Mouse (Mus musculus): ENCODE data around the gene Icam2. TPM values are rescaled to one million over a fixed set of nuclear protein-coding genes. Genes with fewer than 3 reads are reported as not detected.

Gene Icam2
- polyA plus RNA-seq, 1 experiment from 2014 or later = 13.4 TPM

DNA sequence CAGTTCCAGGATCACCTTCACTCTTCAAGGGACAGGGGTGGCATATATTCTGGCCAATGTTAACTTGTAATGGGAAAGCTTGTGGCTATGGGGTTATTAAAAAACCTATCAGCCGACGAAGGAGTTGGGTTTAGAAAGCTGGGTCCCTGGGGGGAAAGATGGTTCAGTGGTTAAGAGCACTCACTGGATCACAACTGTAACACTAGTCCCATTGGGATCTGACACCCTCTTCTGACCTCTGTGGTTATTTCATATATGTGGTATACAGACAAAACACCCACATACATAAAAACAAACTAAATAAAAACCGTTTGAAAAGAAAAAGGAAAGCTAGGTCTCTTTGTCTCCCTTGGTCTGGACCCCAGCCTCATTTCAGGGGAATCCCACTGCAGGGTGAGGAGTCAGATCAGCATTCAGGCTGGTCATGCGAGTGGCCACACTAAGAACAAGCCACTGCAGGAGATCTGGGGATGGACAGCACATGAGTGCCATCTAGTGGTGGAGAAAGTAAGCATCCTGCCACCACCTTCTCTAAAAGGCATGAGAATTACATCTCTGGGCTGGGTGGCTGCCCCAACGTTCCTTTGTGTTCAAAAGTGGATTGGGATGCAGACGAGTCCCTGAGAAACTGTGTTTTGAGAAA lies 3.8 kb upstream of the Icam2 start:
- Histone ChIP-seq H3K27me3 (no peaks in the 10 kb centered on the region), H3K4me2 (no peak overlapping the region), H3K4me3 (replicated peaks) (no peak overlapping the region), H3K27ac (replicated peaks) (peak overlapping the region; percentile 55; the same call in 1 of the 2 replicates), H3K4me1 (replicated peaks) (peaks cover 54% of the 10 kb centered on the region), H3K36me3 (replicated peaks) (peaks cover 11% of the 10 kb centered on the region; the same call in 1 of the 2 replicates), H3K9ac (no peak overlapping the region), H3K9me3 (replicated peaks) (no peaks in the 10 kb centered on the region)
- no peak for ATAC-seq (ENCODE audit: insufficient read depth)
- WGBS (ENCODE audit: insufficient replicate concordance) = 32% methylated on average over 6 of the region's 6 CpGs

DNA sequence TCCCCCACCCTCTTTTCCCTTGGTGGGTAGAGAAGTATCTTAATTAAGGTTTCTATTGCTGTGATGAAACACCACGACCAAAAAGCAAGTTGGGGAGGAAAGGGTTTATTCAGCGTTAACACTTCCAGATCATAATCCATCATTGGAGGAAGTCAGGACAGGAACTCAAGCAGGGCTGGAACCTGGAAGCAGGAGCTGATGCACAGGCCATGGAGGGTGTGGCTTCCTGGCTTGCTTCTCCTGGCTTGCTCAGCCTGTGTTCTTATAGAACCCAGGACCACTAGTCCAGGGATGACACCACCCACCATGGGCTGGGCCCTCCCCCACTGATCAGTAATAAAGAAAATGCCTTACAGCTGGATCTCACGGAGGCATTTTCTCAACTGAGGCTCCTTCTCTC lies 2.9 kb upstream of the Icam2 start:
- H3K36me3 ChIP-seq (replicated peaks) = peaks cover 9% of the 10 kb centered on the region; the same call in 1 of the 2 replicates
- peaks cover 61% of the 10 kb centered on the region for H3K4me1 ChIP-seq (replicated peaks)
- WGBS (ENCODE audit: insufficient replicate concordance) = 40% methylated on average over 3 of the region's 3 CpGs
- no peak overlapping the region for H3K4me3 ChIP-seq (replicated peaks)
- no peak overlapping the region for H3K9ac ChIP-seq
- H3K27ac ChIP-seq (replicated peaks) = no peak overlapping the region
- no peak overlapping the region for H3K4me2 ChIP-seq
- no peaks in the 10 kb centered on the region for H3K9me3 ChIP-seq (replicated peaks)
- no peak for ATAC-seq (ENCODE audit: insufficient read depth)
- H3K27me3 ChIP-seq = no peaks in the 10 kb centered on the region

DNA sequence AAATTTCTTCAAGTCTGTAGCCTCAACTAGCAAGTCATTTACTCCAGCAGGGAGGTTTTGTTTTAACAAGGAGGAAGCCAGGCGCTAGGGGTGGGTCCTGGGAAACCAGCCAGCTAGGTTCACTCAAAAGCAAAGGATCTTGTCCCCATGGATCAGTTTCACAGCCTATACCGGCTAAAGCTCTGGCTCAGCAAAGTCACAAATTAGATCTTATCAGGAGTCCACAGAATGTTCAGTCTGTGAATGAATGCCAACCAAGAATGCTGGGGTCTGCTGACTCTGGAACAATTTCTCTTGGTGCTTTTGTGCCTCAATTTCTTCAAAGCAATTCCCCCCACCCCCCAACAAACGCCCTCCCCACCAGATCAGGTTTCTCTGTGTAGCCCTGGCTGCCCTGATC lies 1.7 kb upstream of the Icam2 start:
- 25% methylated on average over 3 of the region's 3 CpGs for WGBS (ENCODE audit: insufficient replicate concordance)
- H3K9ac ChIP-seq = no peak overlapping the region
- H3K4me2 ChIP-seq = no peak overlapping the region
- 0 out of 2 replicates have a peak, but pooled peaks cover 5% of the 10 kb centered on the region for H3K36me3 ChIP-seq (replicated peaks)
- H3K4me1 ChIP-seq (replicated peaks) = peaks cover 61% of the 10 kb centered on the region
- no peak overlapping the region for H3K27ac ChIP-seq (replicated peaks)
- no peak overlapping the region for H3K4me3 ChIP-seq (replicated peaks)
- no peaks in the 10 kb centered on the region for H3K9me3 ChIP-seq (replicated peaks)
- ATAC-seq (ENCODE audit: insufficient read depth) = no peak
- H3K27me3 ChIP-seq = no peaks in the 10 kb centered on the region

DNA sequence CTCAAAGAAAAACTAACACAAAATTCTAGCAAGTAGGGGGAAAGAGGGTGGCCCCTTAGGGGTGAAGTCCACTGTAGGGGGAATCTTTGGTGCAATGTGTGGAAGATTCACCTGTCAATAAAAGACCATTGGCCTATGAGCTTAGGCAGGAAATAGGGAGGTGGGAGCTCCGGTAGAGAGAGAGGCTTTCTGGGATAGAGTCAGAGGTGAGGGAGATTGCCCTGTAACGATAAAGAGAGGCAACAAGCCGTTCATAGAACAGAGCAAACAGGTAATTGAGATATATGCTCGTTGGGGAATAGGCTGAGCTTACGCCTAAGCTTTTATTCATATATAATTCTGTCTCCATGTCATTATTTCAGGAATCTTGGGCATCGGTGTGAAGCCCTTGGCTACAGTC lies 855 bp downstream of the Icam2 start:
- ATAC-seq (ENCODE audit: insufficient read depth) = no peak
- Histone ChIP-seq H3K27ac (replicated peaks) (peak overlapping the region; percentile 39; the same call in 1 of the 2 replicates), H3K27me3 (no peaks in the 10 kb centered on the region), H3K4me2 (peak overlapping the region; percentile 31; the same call in 1 of the 2 replicates), H3K4me1 (replicated peaks) (peaks cover 48% of the 10 kb centered on the region), H3K9me3 (replicated peaks) (no peaks in the 10 kb centered on the region), H3K9ac (no peak overlapping the region), H3K36me3 (replicated peaks) (no peaks in the 10 kb centered on the region), H3K4me3 (replicated peaks) (0 out of 2 replicates have a peak overlapping the region, but pooled peaks have one; percentile 8)
- WGBS (ENCODE audit: insufficient replicate concordance) = 35% methylated on average over 6 of the region's 6 CpGs

DNA sequence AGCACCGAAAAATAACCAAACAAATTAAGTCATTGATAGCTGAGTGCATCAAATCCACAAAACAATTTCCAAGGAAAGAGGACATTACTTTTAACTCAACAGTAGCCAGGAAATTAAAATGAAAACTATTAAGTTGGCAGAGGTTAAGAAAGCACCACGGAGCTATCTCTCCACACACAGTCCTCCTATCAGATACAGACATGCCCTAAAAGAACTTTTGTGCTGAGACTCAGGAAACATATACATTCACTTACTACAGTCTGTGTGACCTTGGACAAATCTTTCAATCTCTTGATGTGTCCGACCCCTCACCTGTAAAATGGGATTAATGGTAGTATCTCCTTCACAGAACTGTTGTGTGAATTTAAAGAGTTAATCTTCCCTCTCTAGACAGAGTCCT lies 1.5 kb downstream of the Icam2 start:
- Histone ChIP-seq H3K9me3 (replicated peaks) (no peaks in the 10 kb centered on the region), H3K27me3 (no peaks in the 10 kb centered on the region), H3K36me3 (replicated peaks) (no peaks in the 10 kb centered on the region), H3K4me3 (replicated peaks) (no peak overlapping the region), H3K27ac (replicated peaks) (no peak overlapping the region), H3K9ac (no peak overlapping the region), H3K4me1 (replicated peaks) (peaks cover 48% of the 10 kb centered on the region), H3K4me2 (no peak overlapping the region; the same call in 1 of the 2 replicates)
- no peak for ATAC-seq (ENCODE audit: insufficient read depth)
- 31% methylated on average over 3 of the region's 3 CpGs for WGBS (ENCODE audit: insufficient replicate concordance)

DNA sequence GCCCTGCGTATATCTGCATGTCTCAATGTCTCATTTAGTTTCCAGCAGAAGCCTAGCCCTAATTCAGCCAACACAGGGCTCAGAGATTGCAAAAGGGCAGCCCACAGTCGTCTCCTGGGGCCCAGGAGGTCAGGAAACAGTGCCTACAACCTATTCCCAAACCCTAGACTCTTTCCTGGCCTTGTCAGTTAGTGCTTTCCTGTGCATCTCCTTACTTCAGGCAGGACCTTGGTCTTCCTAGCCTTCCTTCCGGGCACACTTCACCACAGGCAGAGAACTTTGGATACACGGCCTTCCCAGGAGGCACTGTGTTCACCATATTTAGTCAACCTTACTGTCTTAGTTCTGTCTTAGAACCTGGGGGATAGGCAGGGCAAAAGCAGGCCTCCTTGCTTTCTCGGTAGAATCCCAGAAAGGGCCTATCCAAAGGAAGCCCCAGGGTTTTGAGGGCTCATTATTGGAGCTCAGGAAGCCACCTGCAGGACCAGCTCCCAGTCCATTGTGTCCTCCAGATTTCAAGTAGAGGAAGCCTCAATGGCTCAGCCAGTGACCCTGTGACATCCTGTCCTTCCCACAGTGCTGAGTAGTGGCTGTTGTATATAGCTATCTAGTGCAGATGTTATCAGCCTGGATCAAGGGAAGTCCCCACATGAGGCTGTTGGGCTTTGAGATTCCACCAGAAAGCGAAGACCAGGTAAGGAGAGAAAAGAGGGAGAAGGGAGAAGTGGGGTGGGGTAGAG lies 4.7 kb downstream of the Icam2 start:
- no peaks in the 10 kb centered on the region for H3K27me3 ChIP-seq

DNA sequence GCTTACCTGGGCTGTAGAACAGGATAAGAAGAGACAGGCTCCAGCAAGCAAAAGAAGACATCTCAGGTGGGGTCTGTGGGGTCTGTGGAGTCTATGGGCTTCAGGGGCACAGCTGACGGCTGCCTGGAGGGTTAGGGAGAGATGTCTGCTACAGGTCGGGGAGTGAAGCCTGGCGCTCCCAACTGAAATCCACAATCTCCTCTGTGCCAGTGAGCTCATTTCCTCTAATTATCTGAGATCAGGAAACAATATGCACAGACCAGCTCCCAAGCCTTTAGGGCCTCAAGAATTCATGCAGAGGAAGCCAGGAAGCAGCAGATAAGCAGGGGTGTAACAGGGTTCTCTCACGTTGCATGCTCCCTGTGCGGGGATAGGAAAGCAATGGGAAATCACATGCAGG lies 5.5 kb downstream of the Icam2 start:
- ATAC-seq (ENCODE audit: insufficient read depth) = peak; percentile 50; the same call in 1 of the 2 replicates
- no peak overlapping the region; the same call in 1 of the 2 replicates for H3K4me2 ChIP-seq
- WGBS (ENCODE audit: insufficient replicate concordance) = 13% methylated on average over 5 of the region's 5 CpGs
- H3K36me3 ChIP-seq (replicated peaks) = no peaks in the 10 kb centered on the region
- H3K9me3 ChIP-seq (replicated peaks) = no peaks in the 10 kb centered on the region
- H3K9ac ChIP-seq = no peak overlapping the region
- no peaks in the 10 kb centered on the region for H3K27me3 ChIP-seq
- no peak overlapping the region; the same call in 1 of the 2 replicates for H3K27ac ChIP-seq (replicated peaks)
- peaks cover 33% of the 10 kb centered on the region for H3K4me1 ChIP-seq (replicated peaks)
- H3K4me3 ChIP-seq (replicated peaks) = no peak overlapping the region

More for the DNA sequence above, 4.7 kb downstream of the Icam2 start:
- Histone ChIP-seq H3K4me2 (no peak overlapping the region), H3K4me3 (replicated peaks) (no peak overlapping the region), H3K9ac (no peak overlapping the region), H3K36me3 (replicated peaks) (no peaks in the 10 kb centered on the region), H3K9me3 (replicated peaks) (no peaks in the 10 kb centered on the region), H3K27ac (replicated peaks) (peak overlapping the region; percentile 46; the same call in 1 of the 2 replicates), H3K4me1 (replicated peaks) (peaks cover 41% of the 10 kb centered on the region)
- no peak for ATAC-seq (ENCODE audit: insufficient read depth)
- 34% methylated on average over 6 of the region's 6 CpGs for WGBS (ENCODE audit: insufficient replicate concordance)

DNA sequence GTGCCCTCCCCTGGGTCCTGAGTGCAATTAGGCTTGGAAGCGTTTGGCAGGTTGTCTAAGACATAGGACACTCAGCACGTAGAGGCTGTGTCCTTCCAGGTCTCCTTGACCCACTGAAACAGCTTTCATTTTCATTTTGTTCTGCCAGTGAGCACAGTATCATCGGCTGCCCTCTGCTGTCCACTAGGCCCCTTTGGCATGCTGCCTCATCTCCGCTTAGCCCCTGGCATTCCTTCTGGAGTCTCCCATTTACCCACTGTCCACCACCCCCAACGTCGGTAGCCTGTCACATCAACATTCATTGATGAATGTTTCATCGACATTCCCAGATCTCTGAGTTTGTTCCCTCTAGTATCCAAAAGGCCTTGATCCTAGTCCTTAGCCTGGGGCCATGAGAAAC lies 6.0 kb downstream of the Icam2 start:
- 46% methylated on average over 7 of the region's 7 CpGs for WGBS (ENCODE audit: insufficient replicate concordance)
- Histone ChIP-seq H3K27ac (replicated peaks) (0 out of 2 replicates have a peak overlapping the region, but pooled peaks have one; percentile 34), H3K36me3 (replicated peaks) (no peaks in the 10 kb centered on the region), H3K4me3 (replicated peaks) (peak overlapping the region; percentile 17), H3K4me1 (replicated peaks) (peaks cover 28% of the 10 kb centered on the region), H3K9me3 (replicated peaks) (no peaks in the 10 kb centered on the region), H3K9ac (no peak overlapping the region), H3K4me2 (peak overlapping the region; percentile 23; the same call in 1 of the 2 replicates), H3K27me3 (no peaks in the 10 kb centered on the region)
- ATAC-seq (ENCODE audit: insufficient read depth) = no peak

DNA sequence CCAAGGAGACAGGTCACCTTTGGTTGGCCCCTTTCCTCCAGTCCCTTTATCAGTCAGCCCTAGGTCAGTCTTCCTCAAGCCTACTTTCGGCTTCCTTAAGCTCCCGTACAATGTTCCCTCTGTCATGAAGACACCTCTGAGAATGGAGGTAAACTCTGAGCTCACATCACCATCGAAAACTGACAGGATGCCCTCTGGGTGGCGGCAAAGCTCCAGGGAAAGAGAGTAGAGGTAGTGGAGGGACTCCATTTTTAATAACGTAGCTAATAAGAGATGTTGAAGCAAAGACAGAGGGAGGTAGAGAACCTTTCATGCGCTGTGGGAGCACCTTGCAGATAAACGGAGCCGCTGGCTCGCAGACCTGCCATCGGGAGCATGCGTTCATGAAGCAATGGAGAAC lies 6.9 kb downstream of the Icam2 start:
- no peaks in the 10 kb centered on the region for H3K27me3 ChIP-seq
- H3K36me3 ChIP-seq (replicated peaks) = no peaks in the 10 kb centered on the region
- H3K9ac ChIP-seq = no peak overlapping the region
- no peak for ATAC-seq (ENCODE audit: insufficient read depth)
- peaks cover 20% of the 10 kb centered on the region for H3K4me1 ChIP-seq (replicated peaks)
- peak overlapping the region; percentile 23; the same call in 1 of the 2 replicates for H3K4me2 ChIP-seq
- H3K9me3 ChIP-seq (replicated peaks) = no peaks in the 10 kb centered on the region
- 65% methylated on average over 11 of the region's 11 CpGs for WGBS (ENCODE audit: insufficient replicate concordance)
- no peak overlapping the region for H3K27ac ChIP-seq (replicated peaks)
- no peak overlapping the region for H3K4me3 ChIP-seq (replicated peaks)

DNA sequence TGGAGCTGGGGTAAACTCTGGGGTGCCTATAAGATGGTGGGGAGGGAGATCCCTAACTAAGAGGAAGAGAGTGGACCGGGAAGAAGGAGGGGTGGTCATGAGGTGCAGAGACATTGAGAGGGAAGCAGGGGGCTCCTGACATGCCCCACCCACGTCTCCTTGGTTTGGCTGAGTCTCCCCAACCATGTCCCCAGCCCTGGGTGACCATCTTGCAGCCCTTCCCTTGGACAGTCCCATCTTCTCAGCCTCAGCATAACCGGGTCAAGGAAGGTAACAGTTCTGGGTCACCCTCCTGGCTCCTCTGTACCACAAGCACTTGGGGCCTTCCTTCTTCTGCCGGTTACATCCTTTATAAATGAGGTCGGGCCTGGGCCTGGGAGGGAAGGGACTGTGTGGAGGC lies 12.9 kb downstream of the Icam2 start:
- Histone ChIP-seq H3K27me3 (no peaks in the 10 kb centered on the region), H3K4me1 (replicated peaks) (peaks cover 4% of the 10 kb centered on the region; the same call in 1 of the 2 replicates), H3K36me3 (replicated peaks) (no peaks in the 10 kb centered on the region), H3K9ac (no peak overlapping the region), H3K27ac (replicated peaks) (no peak overlapping the region), H3K4me2 (no peak overlapping the region), H3K4me3 (replicated peaks) (no peak overlapping the region), H3K9me3 (replicated peaks) (no peaks in the 10 kb centered on the region)
- WGBS (ENCODE audit: insufficient replicate concordance) = 49% methylated on average over 5 of the region's 5 CpGs
- no peak for ATAC-seq (ENCODE audit: insufficient read depth)

DNA sequence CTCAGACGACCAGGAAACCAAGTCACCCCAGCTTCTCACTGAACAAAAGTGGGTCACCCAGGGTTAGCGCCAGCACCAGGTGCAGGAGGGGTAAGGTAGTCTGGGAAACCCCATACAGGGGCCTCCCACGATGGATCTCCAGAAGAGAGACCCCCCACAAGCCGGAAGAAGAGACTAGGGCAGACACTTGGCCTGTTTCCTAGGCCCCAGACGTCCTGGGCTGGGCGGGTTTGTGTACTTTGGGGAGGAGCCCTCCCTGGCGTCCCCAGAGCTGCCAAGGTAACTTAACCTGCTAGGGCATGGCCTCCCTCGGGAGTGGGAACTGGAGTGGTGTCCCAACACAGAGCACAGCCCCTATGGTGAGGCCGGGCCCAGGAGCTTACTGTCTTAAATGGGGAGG lies 13.3 kb downstream of the Icam2 start:
- ATAC-seq (ENCODE audit: insufficient read depth) = no peak
- Histone ChIP-seq H3K36me3 (replicated peaks) (no peaks in the 10 kb centered on the region), H3K4me1 (replicated peaks) (peaks cover 4% of the 10 kb centered on the region; the same call in 1 of the 2 replicates), H3K4me3 (replicated peaks) (no peak overlapping the region), H3K9ac (no peak overlapping the region), H3K27me3 (no peaks in the 10 kb centered on the region), H3K4me2 (no peak overlapping the region), H3K9me3 (replicated peaks) (no peaks in the 10 kb centered on the region), H3K27ac (replicated peaks) (no peak overlapping the region)
- 36% methylated on average over 9 of the region's 9 CpGs for WGBS (ENCODE audit: insufficient replicate concordance)
